Mouse (Mus musculus) embryonic facial prominence, embryonic 14.5 days (tissue): ENCODE results near the gene Pdzk1. TPM values are rescaled to one million over a fixed set of nuclear protein-coding genes. Genes with fewer than 3 reads are reported as not detected.

ENCODE experiments used
- ATAC-seq: fragments of 200-750 bp; cut with Nextera tagmentation; 2 replicates; pipeline ENCODE4 v1.8.0; 2017; ENCODE audit warnings: low read depth, moderate number of reproducible peaks, moderate TSS enrichment
- DNase-seq: peaks from one replicate; pipeline ENCODE4 v3.0.0-alpha.2; 2015; ENCODE audit warnings: low spot score
- H3K27ac ChIP-seq: fragments of 300-500 bp; sonication (generic); replicated peaks from 2 replicates; pipeline ENCODE4 v1.5.1; 2014; ENCODE audit warnings: low read depth, mild to moderate bottlenecking, low read length, moderate library complexity
- H3K27me3 ChIP-seq: fragments of 300-500 bp; sonication (generic); replicated peaks from 2 replicates; pipeline ENCODE4 v1.6.1; 2014; ENCODE audit warnings: low read length; ENCODE audit not compliant: control insufficient read depth, insufficient read depth
- H3K36me3 ChIP-seq: fragments of 300-500 bp; sonication (generic); 2 replicates; pipeline ENCODE4 v1.6.1; 2014; ENCODE audit warnings: low read length, mixed read lengths; ENCODE audit not compliant: control insufficient read depth, insufficient read depth
- H3K4me1 ChIP-seq: fragments of 300-500 bp; sonication (generic); 2 replicates; pipeline ENCODE4 v1.6.1; 2014; ENCODE audit warnings: antibody characterized with exemption, low read length; ENCODE audit not compliant: control insufficient read depth, insufficient read depth
- H3K4me2 ChIP-seq: fragments of 300-500 bp; sonication (generic); 2 replicates; pipeline ENCODE4 v1.6.1; 2014; ENCODE audit warnings: low read depth, mild to moderate bottlenecking, low read length, moderate library complexity, mixed read lengths
- H3K4me3 ChIP-seq: fragments of 300-500 bp; sonication (generic); 2 replicates; pipeline ENCODE4 v1.5.1; 2014; ENCODE audit warnings: low read depth, mild to moderate bottlenecking, low read length
- H3K9ac ChIP-seq: fragments of 300-500 bp; sonication (generic); 2 replicates; pipeline ENCODE4 v1.6.1; 2014; ENCODE audit warnings: low read depth, mild to moderate bottlenecking, low read length, moderate library complexity, mixed read lengths
- H3K9me3 ChIP-seq: fragments of 300-500 bp; sonication (generic); 2 replicates; pipeline ENCODE4 v1.6.1; 2016; ENCODE audit warnings: low read length; ENCODE audit not compliant: control insufficient read depth
- WGBS: fragments of 180-500 bp; shearing (Covaris S2); extraction: QIAGEN DNeasy Blood & Tissue Kit; methylation state at CpG from one replicate; pipeline ENCODE4 v1.1.7; 2014; 5-methylcytosine and 5-hydroxymethylcytosine counted together
- polyA plus RNA-seq: library from polyadenylated mRNA; unstranded; fragments of >200 nt; fragmentation: Nextera tagmentation; extraction: Ambion mirVana; gene quantifications from 2 replicates; pipeline ENCODE4 v1.2.1, GENCODE M21; 2014

The Pdzk1 gene
- polyA plus RNA-seq, 1 experiment from 2014 or later, result not detected

DNA sequence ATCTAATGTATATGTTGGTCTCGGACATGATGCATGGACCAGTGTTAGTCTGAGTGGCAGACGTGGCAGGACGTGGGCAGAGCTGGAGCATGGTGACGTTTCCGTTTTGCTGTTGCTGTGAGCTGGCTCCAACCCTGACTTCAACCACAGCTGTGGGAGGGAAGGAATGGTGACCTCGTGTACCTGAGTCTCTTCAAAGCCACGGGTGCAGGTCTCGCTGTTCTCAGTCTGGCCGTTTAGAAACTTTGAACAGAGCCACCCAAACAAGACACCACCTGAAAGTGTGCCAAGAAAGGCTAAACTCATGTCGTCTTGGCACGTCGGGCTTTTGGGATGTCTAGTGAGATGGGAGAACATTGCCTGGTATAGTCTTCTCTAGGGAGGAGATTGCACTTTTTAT is 17.9 kb downstream of the Pdzk1 start:
- no peak overlapping the region for H3K4me3 ChIP-seq
- H3K36me3 ChIP-seq, result no peaks in the 10 kb centered on the region
- H3K4me2 ChIP-seq, result no peak overlapping the region
- no peaks in the 10 kb centered on the region for H3K4me1 ChIP-seq
- 83% methylated on average over 12 of the region's 12 CpGs for WGBS
- H3K27me3 ChIP-seq, result no peaks in the 10 kb centered on the region
- ATAC-seq (no peak), DNase-seq (no peak)
- H3K9me3 ChIP-seq, result no peaks in the 10 kb centered on the region
- H3K9ac ChIP-seq, result no peak overlapping the region
- H3K27ac ChIP-seq, result no peak overlapping the region

DNA sequence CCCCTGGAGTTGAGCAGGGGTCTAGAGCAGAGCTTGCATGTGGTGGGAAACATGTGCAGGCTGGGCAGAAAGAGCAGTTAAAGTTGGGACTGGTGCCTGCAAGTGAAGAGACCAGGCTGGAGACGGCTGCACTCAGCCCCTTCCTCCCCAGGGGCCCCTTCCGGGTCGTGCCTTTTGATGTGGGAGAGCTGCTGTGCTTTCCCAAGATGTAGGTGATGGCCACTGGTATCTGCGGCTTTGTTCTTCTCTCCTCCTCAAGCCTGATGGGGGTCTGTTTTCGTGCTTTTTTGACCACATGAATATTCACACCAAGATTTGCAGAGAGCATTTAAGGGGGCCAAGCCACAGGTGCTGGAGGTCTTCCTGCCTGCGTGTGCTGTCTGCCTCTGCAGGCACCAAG is 18.6 kb downstream of the Pdzk1 start:
- H3K4me3 ChIP-seq, result no peak overlapping the region
- no peaks in the 10 kb centered on the region for H3K4me1 ChIP-seq
- no peak overlapping the region for H3K27ac ChIP-seq
- ATAC-seq (no peak), DNase-seq (no peak)
- no peaks in the 10 kb centered on the region for H3K9me3 ChIP-seq
- no peaks in the 10 kb centered on the region for H3K27me3 ChIP-seq
- H3K9ac ChIP-seq, result no peak overlapping the region
- no peaks in the 10 kb centered on the region for H3K36me3 ChIP-seq
- H3K4me2 ChIP-seq, result no peak overlapping the region
- WGBS, result 31% methylated on average over 6 of the region's 6 CpGs

DNA sequence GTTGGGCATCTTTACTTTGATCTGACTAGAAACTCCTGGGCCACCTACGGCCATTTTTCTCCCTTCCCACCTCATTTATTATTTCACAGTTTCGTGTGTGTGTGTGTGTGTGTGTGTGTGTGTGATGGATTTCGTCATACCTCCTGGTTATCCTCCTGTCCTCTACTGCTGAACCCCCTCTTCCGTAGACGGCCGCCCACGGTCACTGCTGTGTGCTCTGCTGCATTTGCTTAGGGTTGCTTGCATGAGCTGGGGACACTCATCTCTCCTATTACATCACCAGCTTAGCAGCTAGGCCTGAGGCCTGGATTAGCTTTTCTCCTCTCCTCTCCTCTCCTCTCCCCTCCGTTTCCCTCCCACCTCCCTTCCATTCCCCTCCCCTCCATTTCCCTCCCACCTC is 19.4 kb downstream of the Pdzk1 start:
- no peaks in the 10 kb centered on the region for H3K4me1 ChIP-seq
- no peak for DNase-seq
- H3K9ac ChIP-seq, result no peak overlapping the region
- no peak overlapping the region for H3K27ac ChIP-seq
- H3K4me2 ChIP-seq, result no peak overlapping the region
- no peaks in the 10 kb centered on the region for H3K9me3 ChIP-seq
- ATAC-seq, result no peak
- H3K36me3 ChIP-seq, result no peaks in the 10 kb centered on the region
- WGBS, result 84% methylated on average over 7 of the region's 8 CpGs
- no peaks in the 10 kb centered on the region for H3K27me3 ChIP-seq
- H3K4me3 ChIP-seq, result no peak overlapping the region

DNA sequence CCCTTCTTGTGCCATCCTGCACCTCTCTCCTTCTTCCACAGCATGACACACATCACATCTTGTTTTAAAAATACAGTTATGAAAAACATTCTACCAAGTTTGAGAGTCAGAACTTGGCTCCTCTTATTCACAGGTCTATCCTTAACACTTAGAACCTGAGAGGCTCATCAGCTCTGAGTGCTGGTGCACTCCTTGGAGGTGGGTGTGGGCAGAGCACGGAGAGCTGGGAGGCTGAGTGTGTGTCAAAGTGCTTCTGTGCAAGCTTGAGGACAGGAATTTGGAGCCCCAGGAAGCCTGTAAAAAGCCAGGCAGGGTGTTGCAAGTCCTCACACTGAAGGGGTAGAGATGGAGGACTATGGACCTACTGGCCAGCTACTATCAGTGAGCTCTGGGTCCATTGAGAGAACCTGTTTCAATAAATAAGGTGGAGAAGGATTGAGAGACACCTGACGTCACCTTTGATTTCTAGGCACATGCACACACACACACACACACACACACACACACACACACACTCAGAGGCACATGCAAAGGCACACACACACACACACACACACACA is 20.2 kb downstream of the Pdzk1 start:
- Histone ChIP-seq H3K4me1 (no peaks in the 10 kb centered on the region), H3K36me3 (no peaks in the 10 kb centered on the region), H3K27me3 (no peaks in the 10 kb centered on the region), H3K9me3 (no peaks in the 10 kb centered on the region), H3K9ac (no peak overlapping the region), H3K4me2 (no peak overlapping the region), H3K4me3 (no peak overlapping the region), H3K27ac (no peak overlapping the region)
- DNase-seq (no peak), ATAC-seq (no peak)
- WGBS, result 81% methylated on average over 2 of the region's 2 CpGs

DNA sequence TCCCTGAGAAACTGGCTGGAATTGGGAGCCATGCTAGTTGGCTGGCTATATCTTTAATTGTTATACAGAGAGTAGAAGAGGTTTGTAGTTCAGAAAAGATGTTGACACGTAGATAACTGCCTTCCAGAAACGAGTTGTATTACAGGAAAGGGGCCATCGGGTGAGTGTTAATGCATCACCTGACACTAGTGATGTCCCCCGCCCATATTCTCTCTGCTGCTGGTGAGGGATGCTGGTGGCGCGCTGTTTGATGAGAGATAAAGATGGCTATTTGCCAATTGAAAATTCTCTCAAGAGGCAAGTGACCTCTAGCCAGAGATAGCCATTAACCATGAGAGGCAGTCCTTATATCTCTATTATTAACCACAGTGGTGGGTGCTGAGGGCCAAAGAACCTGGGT is 23.5 kb downstream of the Pdzk1 start:
- 80% methylated on average over 6 of the region's 6 CpGs for WGBS
- Histone ChIP-seq H3K4me1 (no peaks in the 10 kb centered on the region), H3K27ac (no peak overlapping the region), H3K36me3 (no peaks in the 10 kb centered on the region), H3K9me3 (no peaks in the 10 kb centered on the region), H3K4me3 (no peak overlapping the region), H3K9ac (no peak overlapping the region), H3K4me2 (no peak overlapping the region), H3K27me3 (no peaks in the 10 kb centered on the region)
- DNase-seq (no peak), ATAC-seq (no peak)

DNA sequence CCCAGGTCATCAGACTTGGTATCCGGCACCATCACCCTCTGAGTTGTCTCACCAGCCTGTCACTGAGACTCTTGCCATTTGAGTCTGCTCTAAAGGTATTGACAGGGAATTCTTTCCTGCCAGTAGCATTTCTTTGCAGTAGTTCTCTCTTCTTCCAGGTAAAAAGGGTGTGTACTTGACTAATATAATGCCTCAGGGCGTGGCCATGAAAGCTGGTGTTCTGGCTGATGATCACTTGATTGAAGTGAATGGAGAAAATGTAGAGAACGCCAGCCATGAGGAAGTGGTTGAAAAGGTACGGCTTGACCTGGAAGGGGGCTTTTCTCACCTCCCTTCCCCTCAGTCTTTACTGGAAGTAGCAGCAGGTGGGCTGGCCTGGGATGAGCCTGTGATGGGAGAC is 25.3 kb downstream of the Pdzk1 start:
- H3K4me3 ChIP-seq, result no peak overlapping the region
- no peak overlapping the region for H3K9ac ChIP-seq
- H3K36me3 ChIP-seq, result no peaks in the 10 kb centered on the region
- H3K4me2 ChIP-seq, result no peak overlapping the region
- ATAC-seq (no peak), DNase-seq (no peak)
- H3K9me3 ChIP-seq, result no peaks in the 10 kb centered on the region
- 90% methylated on average over 4 of the region's 4 CpGs for WGBS
- H3K27me3 ChIP-seq, result no peaks in the 10 kb centered on the region
- H3K4me1 ChIP-seq, result no peaks in the 10 kb centered on the region
- H3K27ac ChIP-seq, result no peak overlapping the region

DNA sequence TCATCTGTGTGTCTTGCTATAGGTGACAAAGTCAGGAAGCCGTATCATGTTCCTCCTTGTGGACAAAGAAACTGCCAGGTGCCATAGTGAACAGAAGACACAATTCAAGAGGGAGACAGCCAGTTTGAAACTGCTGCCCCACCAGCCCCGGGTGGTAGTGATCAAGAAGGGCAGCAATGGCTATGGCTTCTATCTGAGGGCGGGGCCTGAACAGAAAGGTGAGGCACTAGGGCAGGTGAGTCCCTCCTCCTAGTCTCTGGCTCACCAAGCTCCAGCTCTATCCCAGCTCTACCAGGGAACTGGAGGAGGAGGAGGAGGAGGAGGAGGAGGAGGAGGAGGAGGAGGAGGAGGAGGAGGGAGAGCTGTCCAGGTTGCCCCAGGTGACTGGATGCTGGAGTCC is 26.7 kb downstream of the Pdzk1 start:
- DNase-seq, result no peak
- H3K4me1 ChIP-seq, result no peaks in the 10 kb centered on the region
- 84% methylated on average over 3 of the region's 3 CpGs for WGBS
- H3K4me3 ChIP-seq, result no peak overlapping the region
- no peaks in the 10 kb centered on the region for H3K36me3 ChIP-seq
- H3K27me3 ChIP-seq, result no peaks in the 10 kb centered on the region
- ATAC-seq, result no peak
- H3K4me2 ChIP-seq, result no peak overlapping the region
- no peaks in the 10 kb centered on the region for H3K9me3 ChIP-seq
- no peak overlapping the region for H3K9ac ChIP-seq
- no peak overlapping the region for H3K27ac ChIP-seq

DNA sequence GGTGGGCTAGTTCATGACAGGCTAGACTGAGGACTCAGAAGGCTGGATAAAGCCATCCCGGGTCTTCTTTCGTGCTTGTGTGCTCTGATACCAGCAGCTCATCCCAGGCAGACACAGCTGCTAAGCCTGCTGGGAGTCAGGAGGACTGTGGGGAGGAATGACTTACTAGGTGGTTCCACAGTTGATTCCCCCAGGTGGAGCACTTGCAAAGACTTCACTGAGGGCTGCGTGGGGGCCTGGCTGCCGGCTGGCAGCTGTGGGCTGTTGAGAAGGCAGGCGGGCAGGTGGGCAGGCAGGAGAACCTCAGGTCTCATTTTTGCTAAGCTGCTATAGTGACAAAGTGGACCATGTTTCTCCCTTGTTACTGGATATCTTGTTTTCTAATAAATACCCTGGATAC is 31.4 kb downstream of the Pdzk1 start:
- H3K9me3 ChIP-seq, result no peaks in the 10 kb centered on the region
- H3K27me3 ChIP-seq, result no peaks in the 10 kb centered on the region
- H3K27ac ChIP-seq, result no peak overlapping the region
- 87% methylated on average over 5 of the region's 5 CpGs for WGBS
- ATAC-seq (no peak), DNase-seq (no peak)
- H3K9ac ChIP-seq, result no peak overlapping the region
- no peak overlapping the region for H3K4me2 ChIP-seq
- H3K36me3 ChIP-seq, result no peaks in the 10 kb centered on the region
- no peaks in the 10 kb centered on the region for H3K4me1 ChIP-seq
- no peak overlapping the region for H3K4me3 ChIP-seq

DNA sequence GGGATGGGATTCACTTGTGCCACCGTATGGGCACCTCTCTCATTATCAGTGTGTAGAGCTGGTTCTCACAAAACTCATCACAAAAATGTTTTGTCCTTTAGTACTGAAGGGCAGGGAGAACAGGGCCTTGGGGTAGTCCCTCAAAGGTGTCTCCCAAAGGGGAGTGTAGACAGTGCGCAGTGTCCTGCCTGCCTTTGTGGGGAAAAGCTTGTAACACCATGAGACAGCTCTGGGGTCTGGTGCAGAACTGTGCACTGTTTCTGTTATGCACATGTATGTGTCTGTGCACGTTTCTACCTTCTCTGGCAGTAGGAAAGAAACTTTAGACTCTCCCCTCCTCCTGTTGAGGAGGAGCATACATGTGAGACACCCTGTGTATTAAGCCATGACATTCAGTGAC is 38.8 kb downstream of the Pdzk1 start:
- Histone ChIP-seq H3K4me3 (no peak overlapping the region), H3K4me2 (no peak overlapping the region), H3K9ac (no peak overlapping the region), H3K4me1 (no peaks in the 10 kb centered on the region), H3K27ac (no peak overlapping the region), H3K9me3 (no peaks in the 10 kb centered on the region), H3K36me3 (peaks cover 49% of the 10 kb centered on the region), H3K27me3 (no peaks in the 10 kb centered on the region)
- ATAC-seq, result no peak
- WGBS, result 93% methylated on average over 3 of the region's 3 CpGs
- DNase-seq, result no peak
